Mouse (Mus musculus): ENCODE data around the gene Vldlr.

DNA sequence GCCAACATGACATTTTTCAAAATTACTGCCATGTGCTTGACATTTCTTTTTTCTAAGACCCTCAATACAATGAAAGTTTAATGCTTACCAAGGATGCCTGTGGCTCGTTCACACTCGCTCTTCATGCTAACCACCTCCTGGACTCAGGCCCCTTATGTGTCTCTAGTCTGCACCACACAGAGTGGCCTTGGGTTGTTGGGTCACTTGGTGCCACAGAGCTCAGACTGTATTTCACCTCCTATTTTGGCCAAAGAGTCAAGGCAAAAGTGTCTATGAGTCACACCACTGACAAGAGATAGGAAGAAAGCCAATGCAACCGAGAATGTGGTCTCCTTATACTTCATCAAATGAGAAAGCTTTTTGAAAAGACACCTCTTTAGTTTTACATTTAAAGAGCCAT is 45.9 kb downstream of the Vldlr start:
- TF ChIP-seq CTCF (IDR thresholded peaks at IDR 0.05; ENCODE audit: borderline replicate concordance, control insufficient read depth, extremely low read depth, insufficient read depth, low read length, poor library complexity), result no peak
- no peak for TF ChIP-seq POLR2A (IDR thresholded peaks at IDR 0.05; ENCODE audit: control insufficient read depth, extremely low read depth, insufficient read depth, low read length, poor library complexity)
